Mouse (Mus musculus) CH12.LX (cell line): Measurements from ENCODE around the gene Mrpl48. TPM values are rescaled to one million over a fixed set of nuclear protein-coding genes. Genes with fewer than 3 reads are reported as not detected.

ENCODE experiments used
- DNase-seq: peaks from one replicate; pipeline ENCODE4 v3.0.0-alpha.2; 2013; ENCODE audit errors: extremely low read depth
- H3K27ac ChIP-seq: 2 replicates; pipeline ENCODE4 v1.5.1; 2012; ENCODE audit warnings: low read depth, mild to moderate bottlenecking, control low read depth, moderate library complexity; ENCODE audit not compliant: insufficient read depth
- H3K27me3 ChIP-seq: replicated peaks from 2 replicates; pipeline ENCODE3; 2012; ENCODE audit warnings: inconsistent platforms
- H3K36me3 ChIP-seq, 2 experiments: replicated peaks in 1 of 2; 2 replicates each; pipeline versions ENCODE3 to v1.6.1; 2012; ENCODE audit warnings: inconsistent platforms in 1 of 2, low read length in 1 of 2, mild to moderate bottlenecking in 1 of 2, mixed read lengths in 1 of 2, moderate library complexity in 1 of 2; ENCODE audit not compliant: control insufficient read depth in 1 of 2, insufficient read depth in 1 of 2
- H3K4me1 ChIP-seq, 2 experiments: 2 replicates each; pipeline ENCODE4 v1.6.1; 2012; ENCODE audit warnings: inconsistent platforms in 1 of 2, moderate library complexity in 1 of 2; ENCODE audit not compliant: insufficient read depth in 2 of 2, control insufficient read depth in 1 of 2
- H3K4me2 ChIP-seq: 2 replicates; pipeline ENCODE4 v1.6.1; 2012; ENCODE audit warnings: low read depth, mild to moderate bottlenecking, control low read depth; ENCODE audit not compliant: poor library complexity, insufficient read depth, severe bottlenecking
- H3K4me3 ChIP-seq, 3 experiments: fragments of 150-350 bp in 1 of 3; sonication (generic) in 1 of 3; replicated peaks in 1 of 3; 2 replicates each; pipeline versions ENCODE3 to v1.5.1; 2011 to 2012; ENCODE audit warnings: low read depth in 2 of 3, low read length in 2 of 3, mild to moderate bottlenecking in 2 of 3, moderate library complexity in 2 of 3, control low read depth in 1 of 3, improper control_type of control experiment in 1 of 3, inconsistent platforms in 1 of 3, mixed read lengths in 1 of 3; ENCODE audit not compliant: poor library complexity in 1 of 3
- H3K79me2 ChIP-seq: replicated peaks from 2 replicates; pipeline ENCODE4 v1.6.1; 2012; ENCODE audit warnings: mild to moderate bottlenecking, moderate library complexity; ENCODE audit not compliant: control insufficient read depth, poor library complexity, insufficient read depth, severe bottlenecking; ENCODE audit errors: extremely low read depth
- H3K9ac ChIP-seq: 2 replicates; pipeline ENCODE4 v1.6.1; 2012; ENCODE audit warnings: low read depth, mild to moderate bottlenecking, control low read depth, moderate library complexity; ENCODE audit not compliant: insufficient read depth
- H3K9me3 ChIP-seq: replicated peaks from 2 replicates; pipeline ENCODE3; 2012; ENCODE audit warnings: low read length, inconsistent platforms, mixed read lengths
- CHD1 ChIP-seq: IDR thresholded peaks from 2 replicates; pipeline ENCODE4 v1.6.1; 2012; ENCODE audit warnings: low read depth, low read length, improper control_type of control experiment, inconsistent platforms
- CTCF ChIP-seq, 2 experiments: IDR thresholded peaks in 1 of 2; conservative IDR thresholded peaks in 1 of 2; 2 replicates each; pipeline ENCODE4 v1.5.1; 2011 to 2012; ENCODE audit warnings: low read depth in 2 of 2, low read length in 2 of 2, improper control_type of control experiment in 1 of 2, inconsistent platforms in 1 of 2, mild to moderate bottlenecking in 1 of 2, moderate library complexity in 1 of 2
- E2F4 ChIP-seq: IDR thresholded peaks from 2 replicates; pipeline ENCODE4 v1.6.1; 2011; ENCODE audit warnings: low read depth, low read length, improper control_type of control experiment; ENCODE audit not compliant: insufficient replicate concordance
- ELF1 ChIP-seq: IDR thresholded peaks from 2 replicates; pipeline ENCODE4 v1.6.1; 2014; ENCODE audit warnings: low read depth, mild to moderate bottlenecking, inconsistent platforms, low read length, improper control_type of control experiment
- EP300 ChIP-seq: IDR thresholded peaks from 2 replicates; pipeline ENCODE4 v1.6.1; 2011; ENCODE audit warnings: low read length, improper control_type of control experiment
- GABPA ChIP-seq: IDR thresholded peaks from 2 replicates; pipeline ENCODE4 v1.6.1; 2012; ENCODE audit warnings: low read depth, low read length, improper control_type of control experiment, inconsistent platforms; ENCODE audit not compliant: insufficient replicate concordance
- JUN ChIP-seq: IDR thresholded peaks from 2 replicates; pipeline ENCODE4 v1.6.1; 2011; ENCODE audit warnings: low read depth, mild to moderate bottlenecking, low read length, improper control_type of control experiment, moderate library complexity; ENCODE audit not compliant: insufficient read depth
- MXI1 ChIP-seq: IDR thresholded peaks from 2 replicates; pipeline ENCODE4 v1.6.1; 2011; ENCODE audit warnings: mild to moderate bottlenecking, low read depth, low read length, improper control_type of control experiment
- RCOR1 ChIP-seq: conservative IDR thresholded peaks from 2 replicates; pipeline ENCODE4 v1.6.1; 2012; ENCODE audit warnings: low read depth, mild to moderate bottlenecking, inconsistent platforms, low read length, improper control_type of control experiment
- TBP ChIP-seq: conservative IDR thresholded peaks from 2 replicates; pipeline ENCODE4 v1.6.1; 2011; ENCODE audit warnings: low read depth, low read length, improper control_type of control experiment
- TCF12 ChIP-seq: IDR thresholded peaks from 2 replicates; pipeline ENCODE4 v1.6.1; 2014; ENCODE audit warnings: low read depth, mild to moderate bottlenecking, inconsistent platforms, low read length, improper control_type of control experiment
- USF2 ChIP-seq: conservative IDR thresholded peaks from 2 replicates; pipeline ENCODE4 v1.6.1; 2011; ENCODE audit warnings: low read depth, low read length, improper control_type of control experiment
- ZC3H11A ChIP-seq: IDR thresholded peaks from 2 replicates; pipeline ENCODE4 v1.6.1; 2012; ENCODE audit warnings: low read depth, mild to moderate bottlenecking, inconsistent platforms, low read length, improper control_type of control experiment
- ZNF384 ChIP-seq: IDR thresholded peaks from 2 replicates; pipeline ENCODE4 v1.6.1; 2012; ENCODE audit warnings: low read depth, low read length, improper control_type of control experiment, inconsistent platforms
- dilution Hi-C: fragments of 300-500 bp; cut with MboI; formaldehyde crosslinking; loops from 2 replicates; pipeline ENCODE4 v1.14.3; 2020; ENCODE audit warnings: low sequenced_read_pairs; ENCODE audit not compliant: extremely low pct_unique_long_range_greater_than_20kb, extremely low pct_ligation_motif_present
- in situ Hi-C: fragments of 300-500 bp; cut with MboI; formaldehyde crosslinking; loops from 3 replicates; pipeline ENCODE4 v1.14.3; 2019; ENCODE audit warnings: low sequenced_read_pairs, low pct_ligation_motif_present, low pct_unique_long_range_greater_than_20kb, mixed read lengths
- polyA plus RNA-seq: library from polyadenylated mRNA; unstranded; fragments of >175 nt; gene quantifications from 2 replicates; pipeline ENCODE4 v1.2.1, GENCODE M21; 2012; ENCODE audit warnings: low read depth; ENCODE audit not compliant: insufficient read length
- total RNA-seq, 2 experiments: library from RNA; depleted of rRNA; stranded (reverse); fragments of 300-350 nt in 1 of 2; fragments of >200 nt in 1 of 2; gene quantifications; 2 replicates each; pipeline ENCODE4 v1.2.3; 2012 to 2014

The Mrpl48 gene
- total and polyA plus RNA-seq, 3 experiments = 39.1 to 99.4 (median 98.5) TPM

- Histone ChIP-seq H3K9me3 (no peaks in the 10 kb centered on the region), H3K4me2 (no peak overlapping the region), H3K9ac (no peak overlapping the region), H3K36me3 (no peaks in the 10 kb centered on the region), H3K27me3 (no peaks in the 10 kb centered on the region), H3K79me2 (0 out of 2 replicates have a peak, but pooled peaks cover 2% of the 10 kb centered on the region), H3K27ac (no peak overlapping the region), H3K4me1 (peaks cover 2 to 16% of the 10 kb centered on the region in 2 experiments; a peak in 2 of 4 replicates), H3K4me3 (no peak overlapping the region)
- peak; percentile 18; the same call in 1 of the 2 replicates for TF ChIP-seq ELF1
- TF ChIP-seq ZC3H11A = no peak
- TF ChIP-seq TBP = peak; percentile 93
- TF ChIP-seq USF2 = no peak
- in situ Hi-C loops (no loop called here), dilution Hi-C loops (no loop called here)
- no peak for DNase-seq
Observed at GRCm38 (mm10) chr7:100593349-100593748, 14.8 kb downstream of the Mrpl48 start.

DNA sequence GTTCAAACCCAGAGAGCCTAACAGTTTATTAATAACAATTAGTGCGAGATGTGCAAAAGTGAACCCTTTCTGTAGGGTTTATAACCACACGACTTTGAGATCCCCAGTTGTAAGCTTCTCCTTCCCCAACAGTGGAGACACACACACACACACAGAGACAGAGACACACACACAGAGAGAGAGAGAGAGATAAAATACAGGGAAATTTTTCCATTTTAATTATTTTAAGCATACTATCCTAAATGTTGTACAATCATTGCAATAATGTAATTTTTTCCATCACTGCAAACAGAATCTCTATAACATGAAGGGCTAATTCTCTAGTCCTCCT is 16.6 kb downstream of the Mrpl48 start:
- H3K36me3 ChIP-seq = no peaks in the 10 kb centered on the region
- peak overlapping the region; percentile 95 for H3K9ac ChIP-seq
- no peak for TF ChIP-seq JUN
- peak; percentile 52; the same call in 1 of the 2 replicates for TF ChIP-seq EP300
- TF ChIP-seq ZNF384 = no peak
- no peak for TF ChIP-seq E2F4
- no peak for TF ChIP-seq MXI1
- no peak for TF ChIP-seq CTCF (conservative IDR thresholded peaks at IDR 0.05 in 1 of 2, IDR thresholded peaks at IDR 0.05 in 1 of 2; ENCODE audit: low read depth in 2 of 2, low read length in 2 of 2)
- no peak for TF ChIP-seq RCOR1
- no peak for TF ChIP-seq ELF1
- 0 out of 2 replicates have a peak, but pooled peaks have one; percentile 49 for TF ChIP-seq CHD1
- no peak for TF ChIP-seq GABPA
- peak; percentile 43 for TF ChIP-seq TCF12
- TF ChIP-seq, all 38 proteins: peak for 3
- in situ Hi-C loops = no loop called here
- H3K27ac ChIP-seq = peak overlapping the region; percentile 90; the same call in 1 of the 2 replicates
- H3K79me2 ChIP-seq = 0 out of 2 replicates have a peak, but pooled peaks cover 2% of the 10 kb centered on the region
- dilution Hi-C loops = no loop called here
- peak overlapping the region; percentile 60 to 82 (median 68) for H3K4me3 ChIP-seq
- no peaks in the 10 kb centered on the region for H3K9me3 ChIP-seq
- H3K4me1 ChIP-seq = peaks cover 2 to 15% of the 10 kb centered on the region in 2 experiments; a peak in 2 of 4 replicates
- H3K4me2 ChIP-seq = peak overlapping the region; percentile 75; the same call in 1 of the 2 replicates
- H3K27me3 ChIP-seq = no peaks in the 10 kb centered on the region
- DNase-seq = no peak
